Mouse (Mus musculus): Measurements from ENCODE around the gene Pak1. TPM values are rescaled to one million over a fixed set of nuclear protein-coding genes. Genes with fewer than 3 reads are reported as not detected.

The Pak1 gene
- polyA plus RNA-seq, 1 experiment, result 385 TPM

DNA sequence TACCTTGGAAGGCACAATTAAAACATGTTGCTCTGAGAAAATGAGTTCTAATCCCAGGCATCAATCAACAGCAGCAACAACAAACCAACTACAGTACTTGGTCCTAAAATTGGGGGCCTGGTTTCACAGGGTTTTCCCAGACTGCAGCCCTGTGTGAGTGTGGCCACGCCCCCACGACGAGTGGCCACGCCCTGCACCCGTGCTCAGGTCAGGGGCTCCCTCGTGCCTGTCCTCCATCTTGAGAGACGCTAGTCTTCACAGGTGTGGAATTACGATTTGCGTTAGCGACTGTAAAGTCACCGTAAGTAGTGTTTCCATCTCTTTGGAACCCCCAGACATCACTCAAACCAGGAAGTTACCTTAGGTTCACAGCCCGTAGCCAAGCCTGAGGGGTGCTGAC, 131.4 kb downstream of the Pak1 start, which contains the start of gene Gdpd4:
Gdpd4 (plus strand) TSS at position 214 of the 400 bp plus-strand sequence.
- Histone ChIP-seq H3K27me3 (ENCODE audit: control insufficient read depth, insufficient read depth, low read length) (no peaks in the 10 kb centered on the region), H3K4me3 (replicated peaks; ENCODE audit: insufficient read depth, low read depth, low read length) (no peak within 1 kb of the TSS), H3K27ac (ENCODE audit: insufficient read depth, low read length) (no peak within 1 kb of the TSS), H3K4me1 (ENCODE audit: control insufficient read depth, insufficient read depth, low read length) (peaks cover 4% of the 10 kb centered on the region; the same call in 1 of the 2 replicates)
- TF ChIP-seq POLR2A (IDR thresholded peaks at IDR 0.05; ENCODE audit: borderline replicate concordance, insufficient read depth, low read length), result no peak
- TF ChIP-seq CTCF (IDR thresholded peaks at IDR 0.05; ENCODE audit: borderline replicate concordance, insufficient read depth, low read depth, low read length), result no peak
- WGBS, result 86% methylated on average over 12 of the region's 12 CpGs
- no peak for DNase-seq

DNA sequence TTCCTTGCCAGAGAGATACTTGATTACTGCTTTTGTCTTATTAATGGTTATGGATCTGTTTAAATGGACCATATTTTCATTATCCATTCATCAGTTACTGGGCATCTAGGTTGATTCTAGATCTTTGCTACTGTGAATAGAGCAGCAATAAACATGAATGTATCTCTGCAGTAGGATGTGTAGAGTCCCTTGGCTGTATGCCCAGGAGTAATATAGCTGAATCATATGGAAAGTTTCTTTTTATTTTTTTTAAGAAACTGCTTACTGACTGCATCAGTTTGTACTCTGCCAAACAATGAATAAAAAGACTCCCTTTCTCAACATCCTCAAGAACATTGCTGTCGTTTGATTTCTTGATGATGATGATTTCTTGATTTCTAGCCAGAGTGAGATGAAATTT, 137.5 kb downstream of the Pak1 start:
- TF ChIP-seq CTCF (IDR thresholded peaks at IDR 0.05; ENCODE audit: borderline replicate concordance, insufficient read depth, low read depth, low read length) (no peak), POLR2A (IDR thresholded peaks at IDR 0.05; ENCODE audit: borderline replicate concordance, insufficient read depth, low read length) (no peak)
- WGBS, result 62% methylated on average over 1 of the region's 1 CpGs
- Histone ChIP-seq H3K4me3 (replicated peaks; ENCODE audit: insufficient read depth, low read depth, low read length) (no peak overlapping the region), H3K4me1 (ENCODE audit: control insufficient read depth, insufficient read depth, low read length) (no peaks in the 10 kb centered on the region), H3K27ac (ENCODE audit: insufficient read depth, low read length) (no peak overlapping the region), H3K27me3 (ENCODE audit: control insufficient read depth, insufficient read depth, low read length) (no peaks in the 10 kb centered on the region)
- DNase-seq, result no peak

DNA sequence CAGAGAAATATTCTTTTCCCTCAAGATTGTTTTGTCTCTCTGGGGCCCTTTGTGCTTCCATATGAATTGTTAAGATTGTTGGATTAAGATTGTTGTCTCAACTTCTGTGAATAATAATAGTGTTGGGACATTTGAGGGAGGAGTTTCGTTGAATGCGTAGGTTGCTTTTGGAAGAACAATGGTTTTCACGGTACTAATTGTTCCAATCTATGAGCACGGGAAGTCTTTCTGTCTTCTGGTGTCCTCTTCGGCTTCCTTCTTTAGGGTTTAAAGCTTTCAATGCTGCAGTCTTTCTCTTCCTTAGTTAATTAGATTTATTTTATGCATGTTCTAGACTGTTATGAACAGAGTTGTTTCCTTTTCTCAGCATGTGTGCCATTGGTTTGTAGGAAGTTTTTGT, 138.6 kb downstream of the Pak1 start:
- no peak for TF ChIP-seq POLR2A (IDR thresholded peaks at IDR 0.05; ENCODE audit: borderline replicate concordance, insufficient read depth, low read length)
- Histone ChIP-seq H3K4me3 (replicated peaks; ENCODE audit: insufficient read depth, low read depth, low read length) (no peak overlapping the region), H3K27me3 (ENCODE audit: control insufficient read depth, insufficient read depth, low read length) (no peaks in the 10 kb centered on the region), H3K4me1 (ENCODE audit: control insufficient read depth, insufficient read depth, low read length) (no peaks in the 10 kb centered on the region), H3K27ac (ENCODE audit: insufficient read depth, low read length) (no peak overlapping the region)
- no peak for DNase-seq
- WGBS, result 82% methylated on average over 5 of the region's 5 CpGs

DNA sequence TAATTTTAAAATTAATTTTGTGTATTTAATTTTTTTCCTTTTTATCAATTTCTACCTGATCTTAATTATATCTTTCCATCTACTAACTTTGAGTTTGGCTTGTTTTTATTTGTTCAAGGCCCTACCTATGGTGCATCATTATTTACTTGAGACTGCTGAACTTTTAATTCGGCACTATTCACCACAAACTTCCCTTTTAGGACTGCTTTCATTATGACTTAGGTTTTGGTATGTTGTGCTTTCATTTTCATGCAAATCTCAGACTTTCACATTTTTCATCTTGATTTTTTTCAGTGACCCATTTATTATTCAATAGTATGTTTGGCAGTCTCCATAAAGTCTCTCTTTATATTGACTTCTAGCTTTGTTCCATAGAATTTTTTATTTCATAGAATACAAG, 156.1 kb downstream of the Pak1 start:
- TF ChIP-seq CTCF (IDR thresholded peaks at IDR 0.05; ENCODE audit: borderline replicate concordance, insufficient read depth, low read depth, low read length) (no peak), POLR2A (IDR thresholded peaks at IDR 0.05; ENCODE audit: borderline replicate concordance, insufficient read depth, low read length) (no peak)
- 91% methylated on average over 1 of the region's 1 CpGs for WGBS
- H3K27me3 ChIP-seq (ENCODE audit: control insufficient read depth, insufficient read depth, low read length), result no peaks in the 10 kb centered on the region
- peaks cover 3% of the 10 kb centered on the region; the same call in 1 of the 2 replicates for H3K4me1 ChIP-seq (ENCODE audit: control insufficient read depth, insufficient read depth, low read length)
- DNase-seq, result no peak
- H3K27ac ChIP-seq (ENCODE audit: insufficient read depth, low read length), result no peak overlapping the region
- no peak overlapping the region for H3K4me3 ChIP-seq (replicated peaks; ENCODE audit: insufficient read depth, low read depth, low read length)

Other genes starting within 250 kb of the Pak1 start
- 71.4 and 78.9 TPM in 2 replicates for gene Aamdc, start 209.0 kb upstream of the Pak1 start, polyA plus RNA-seq (2012; rRNA removed)
- gene Rsf1, start 208.7 kb upstream of the Pak1 start, polyA plus RNA-seq (2012; rRNA removed), result 14.7 and 15.2 TPM in 2 replicates
- 85.0 and 91.3 TPM in 2 replicates for gene Clns1a, start 91.9 kb upstream of the Pak1 start, polyA plus RNA-seq (2012; rRNA removed)
- gene Aqp11, start 50.3 kb upstream of the Pak1 start, polyA plus RNA-seq (2012; rRNA removed), result 13.9 and 14.4 TPM in 2 replicates
- 0.08 and 0.17 TPM in 2 replicates for gene Gdpd4, start 131.4 kb downstream of the Pak1 start, polyA plus RNA-seq (2012; rRNA removed)

All from cerebellum, adult 2 months (tissue).